Mouse (Mus musculus): ENCODE data around the gene Utp15. TPM values are rescaled to one million over a fixed set of nuclear protein-coding genes. Genes with fewer than 3 reads are reported as not detected.

The Utp15 gene
- polyA plus RNA-seq, 1 experiment from 2014 or later, result 19.9 TPM

GRCm38 (mm10) chr13:98305257-98305656 lies 42.4 kb upstream of the Utp15 start:
- H3K4me2 ChIP-seq (ENCODE audit: low read length), result no peak overlapping the region
- no peaks in the 10 kb centered on the region for H3K9me3 ChIP-seq (replicated peaks; ENCODE audit: low read length)
- ATAC-seq (replicated peaks; ENCODE audit: low FRiP score, low read depth) (no peak), DNase-seq (ENCODE audit: low spot score) (no peak)
- peaks cover 16% of the 10 kb centered on the region for H3K36me3 ChIP-seq (ENCODE audit: insufficient read depth, low read length)
- H3K4me3 ChIP-seq (replicated peaks; ENCODE audit: low read depth, low read length), result no peak overlapping the region
- no peak for TF ChIP-seq CTCF (IDR thresholded peaks at IDR 0.05; ENCODE audit: low read depth)
- H3K4me1 ChIP-seq (replicated peaks; ENCODE audit: insufficient read depth, low read length), result no peaks in the 10 kb centered on the region
- WGBS, result 90% methylated on average over 9 of the region's 9 CpGs
- H3K27me3 ChIP-seq (ENCODE audit: insufficient read depth, low read length), result no peaks in the 10 kb centered on the region
- no peak overlapping the region for H3K27ac ChIP-seq
- no peak overlapping the region for H3K9ac ChIP-seq (ENCODE audit: low read depth, low read length)

- no peaks in the 10 kb centered on the region for H3K27me3 ChIP-seq (ENCODE audit: insufficient read depth, low read length)
- peak overlapping the region; percentile 30 for H3K4me2 ChIP-seq (ENCODE audit: low read length)
- no peaks in the 10 kb centered on the region for H3K4me1 ChIP-seq (replicated peaks; ENCODE audit: insufficient read depth, low read length)
- peak; percentile 79 for TF ChIP-seq CTCF (IDR thresholded peaks at IDR 0.05; ENCODE audit: low read depth)
- no peaks in the 10 kb centered on the region for H3K36me3 ChIP-seq (ENCODE audit: insufficient read depth, low read length)
- H3K9ac ChIP-seq (ENCODE audit: low read depth, low read length), result no peak overlapping the region
- no peak overlapping the region for H3K27ac ChIP-seq
- H3K9me3 ChIP-seq (replicated peaks; ENCODE audit: low read length), result no peaks in the 10 kb centered on the region
- peak; percentile 89 for DNase-seq (ENCODE audit: low spot score)
- no peak overlapping the region for H3K4me3 ChIP-seq (replicated peaks; ENCODE audit: low read depth, low read length)
- WGBS, result 51% methylated on average over 21 of the region's 21 CpGs
- ATAC-seq (replicated peaks; ENCODE audit: low FRiP score, low read depth), result peak; percentile 77
Measured at GRCm38 (mm10) chr13:98298833-98299758, 36.3 kb upstream of the Utp15 start.

- Histone ChIP-seq H3K9me3 (replicated peaks; ENCODE audit: low read length) (no peaks in the 10 kb centered on the region), H3K4me1 (replicated peaks; ENCODE audit: insufficient read depth, low read length) (no peaks in the 10 kb centered on the region), H3K27me3 (ENCODE audit: insufficient read depth, low read length) (no peaks in the 10 kb centered on the region), H3K4me2 (ENCODE audit: low read length) (no peak overlapping the region), H3K9ac (ENCODE audit: low read depth, low read length) (no peak overlapping the region), H3K4me3 (replicated peaks; ENCODE audit: low read depth, low read length) (no peak overlapping the region), H3K27ac (no peak overlapping the region), H3K36me3 (ENCODE audit: insufficient read depth, low read length) (no peaks in the 10 kb centered on the region)
- WGBS, result 93% methylated on average over 6 of the region's 6 CpGs
- no peak for DNase-seq (ENCODE audit: low spot score)
- TF ChIP-seq CTCF (IDR thresholded peaks at IDR 0.05; ENCODE audit: low read depth), result peak; percentile 50; the same call in 1 of the 2 replicates
- ATAC-seq (replicated peaks; ENCODE audit: low FRiP score, low read depth), result no peak
Measured at GRCm38 (mm10) chr13:98297883-98298482, 35.1 kb upstream of the Utp15 start.

- H3K27ac ChIP-seq, result no peak overlapping the region
- WGBS, result 51% methylated on average over 5 of the region's 5 CpGs
- no peak for ATAC-seq (replicated peaks; ENCODE audit: low FRiP score, low read depth)
Measured at GRCm38 (mm10) chr13:98296072-98296471, 33.2 kb upstream of the Utp15 start.

GRCm38 (mm10) chr13:98291712-98292111 lies 28.9 kb upstream of the Utp15 start:
- 84% methylated on average over 8 of the region's 8 CpGs for whole genome bisulfite sequencing
- no peaks in the 10 kb centered on the region for H3K27me3 ChIP-seq (ENCODE audit: insufficient read depth, low read length)
- H3K36me3 ChIP-seq (ENCODE audit: insufficient read depth, low read length), result no peaks in the 10 kb centered on the region
- no peak overlapping the region for H3K27ac ChIP-seq
- no peak overlapping the region for H3K9ac ChIP-seq (ENCODE audit: low read depth, low read length)
- H3K4me1 ChIP-seq (replicated peaks; ENCODE audit: insufficient read depth, low read length), result no peaks in the 10 kb centered on the region
- H3K4me3 ChIP-seq (replicated peaks; ENCODE audit: low read depth, low read length), result no peak overlapping the region
- no peak for TF ChIP-seq CTCF (IDR thresholded peaks at IDR 0.05; ENCODE audit: low read depth)
- DNase-seq (ENCODE audit: low spot score) (no peak), ATAC-seq (replicated peaks; ENCODE audit: low FRiP score, low read depth) (no peak)
- no peaks in the 10 kb centered on the region for H3K9me3 ChIP-seq (replicated peaks; ENCODE audit: low read length)
- H3K4me2 ChIP-seq (ENCODE audit: low read length), result no peak overlapping the region

More at GRCm38 (mm10) chr13:98296072-98296471, 33.2 kb upstream of the Utp15 start:
- H3K4me3 ChIP-seq (replicated peaks; ENCODE audit: low read depth, low read length), result no peak overlapping the region
- no peaks in the 10 kb centered on the region for H3K36me3 ChIP-seq (ENCODE audit: insufficient read depth, low read length)
- DNase-seq (ENCODE audit: low spot score), result no peak
- no peak for TF ChIP-seq CTCF (IDR thresholded peaks at IDR 0.05; ENCODE audit: low read depth)
- H3K4me2 ChIP-seq (ENCODE audit: low read length), result no peak overlapping the region
- H3K4me1 ChIP-seq (replicated peaks; ENCODE audit: insufficient read depth, low read length), result no peaks in the 10 kb centered on the region
- no peaks in the 10 kb centered on the region for H3K9me3 ChIP-seq (replicated peaks; ENCODE audit: low read length)
- no peaks in the 10 kb centered on the region for H3K27me3 ChIP-seq (ENCODE audit: insufficient read depth, low read length)
- H3K9ac ChIP-seq (ENCODE audit: low read depth, low read length), result no peak overlapping the region

- ATAC-seq (replicated peaks; ENCODE audit: low FRiP score, low read depth) (no peak), DNase-seq (ENCODE audit: low spot score) (no peak)
- Histone ChIP-seq H3K27ac (no peak overlapping the region), H3K4me3 (replicated peaks; ENCODE audit: low read depth, low read length) (no peak overlapping the region), H3K9me3 (replicated peaks; ENCODE audit: low read length) (no peaks in the 10 kb centered on the region), H3K27me3 (ENCODE audit: insufficient read depth, low read length) (no peaks in the 10 kb centered on the region), H3K4me2 (ENCODE audit: low read length) (no peak overlapping the region), H3K4me1 (replicated peaks; ENCODE audit: insufficient read depth, low read length) (no peaks in the 10 kb centered on the region), H3K36me3 (ENCODE audit: insufficient read depth, low read length) (no peaks in the 10 kb centered on the region), H3K9ac (ENCODE audit: low read depth, low read length) (no peak overlapping the region)
- WGBS, result 42% methylated on average over 2 of the region's 2 CpGs
- TF ChIP-seq CTCF (IDR thresholded peaks at IDR 0.05; ENCODE audit: low read depth), result peak; percentile 46
Measured at GRCm38 (mm10) chr13:98290719-98291118, 27.9 kb upstream of the Utp15 start.

Data from kidney, postnatal 0 days (tissue).